Mouse (Mus musculus) lung, postnatal 4 days (tissue): Measurements from ENCODE around the gene Abcb8.
"Not testable (repeated sequence)": the region's sequence is repeated elsewhere in the genome, so short reads cannot be mapped to it uniquely, and the experiment has no call there.

ENCODE experiments used
- DNase-seq, 2 experiments: peaks; one replicate each; pipeline ENCODE4 v3.0.0; 2021

The Abcb8 gene

GRCm38 (mm10) chr5:24369767-24370166, 23.7 kb upstream of the Abcb8 start:
- no peak for DNase-seq

DNA sequence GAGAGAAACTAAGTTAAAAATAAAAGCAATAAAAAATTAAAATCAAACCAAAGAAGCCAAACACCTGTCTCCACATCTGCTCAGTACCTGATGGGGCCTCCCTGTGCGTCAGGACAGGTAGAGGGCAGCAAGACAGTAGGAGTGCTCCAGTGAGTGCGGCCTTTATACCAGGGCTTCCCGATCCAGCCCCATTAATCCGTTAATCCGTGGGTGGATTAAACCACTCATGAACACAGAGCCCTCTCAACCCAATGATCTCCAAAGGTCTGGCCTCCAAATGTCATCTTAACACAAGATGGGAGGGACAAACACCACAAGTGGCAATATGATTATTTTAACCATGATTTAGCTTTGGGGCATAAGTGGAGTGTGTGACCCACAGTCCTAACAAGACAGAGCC, 19.7 kb upstream of the Abcb8 start:
- no peak for DNase-seq

GRCm38 (mm10) chr5:24374216-24374615, 19.2 kb upstream of the Abcb8 start:
- DNase-seq = no peak

DNA sequence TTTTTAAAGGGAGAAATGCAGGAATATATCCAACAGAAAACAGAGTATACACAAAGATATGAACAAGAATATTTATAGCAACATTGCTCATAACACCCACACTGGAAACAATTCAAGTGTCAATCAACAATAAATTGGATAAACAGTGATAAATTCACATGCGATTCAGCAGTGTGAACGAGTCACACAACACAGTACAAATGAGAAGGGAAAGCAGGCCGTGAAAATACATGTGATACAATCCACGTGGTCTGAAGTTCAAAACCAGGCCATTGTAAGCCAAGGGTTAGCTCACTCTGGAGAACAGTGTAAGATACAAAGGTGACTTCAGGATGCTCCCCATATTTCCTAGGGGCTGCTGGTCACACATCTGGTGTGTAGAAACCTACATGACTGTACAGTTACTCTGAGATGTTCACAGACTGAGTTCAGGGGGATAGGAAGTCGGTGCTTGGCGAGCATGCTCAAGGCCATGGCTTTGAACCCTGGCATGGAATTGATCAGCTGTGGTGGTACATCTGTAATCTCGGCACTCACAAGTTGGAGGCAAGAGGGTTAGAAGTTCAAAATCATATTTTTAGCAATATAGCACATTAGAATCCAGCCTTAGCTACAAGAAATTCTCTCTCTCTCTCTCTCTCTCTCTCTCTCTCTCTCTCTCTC, 18.7 kb upstream of the Abcb8 start:
- no peak for DNase-seq

DNA sequence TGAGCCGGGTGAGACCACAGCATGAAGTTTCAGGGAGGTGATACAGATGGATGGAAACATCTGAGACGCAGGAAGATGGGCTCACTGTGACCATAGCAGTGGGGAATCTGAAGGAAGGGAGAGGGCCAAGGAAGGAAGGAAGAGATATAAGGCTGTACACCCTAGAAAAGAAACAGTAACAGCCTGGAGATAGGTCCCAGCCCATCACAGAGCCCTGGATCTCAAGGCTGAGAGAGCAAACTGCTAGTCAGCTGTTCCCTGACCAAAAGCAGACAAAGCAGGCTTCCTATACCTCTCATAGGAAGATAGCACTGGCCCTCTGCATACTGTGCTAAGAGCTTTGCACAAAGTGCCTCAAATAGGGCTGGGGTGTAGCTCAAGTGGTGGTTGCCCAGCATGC, 14.8 kb upstream of the Abcb8 start:
- DNase-seq = no peak

- DNase-seq = no peak
Measured at GRCm38 (mm10) chr5:24379501-24379900, 14.0 kb upstream of the Abcb8 start.

GRCm38 (mm10) chr5:24380499-24380898, 13.0 kb upstream of the Abcb8 start:
- no peak for DNase-seq

- DNase-seq = no peak
Measured at GRCm38 (mm10) chr5:24381486-24381885, 12.0 kb upstream of the Abcb8 start.

DNA sequence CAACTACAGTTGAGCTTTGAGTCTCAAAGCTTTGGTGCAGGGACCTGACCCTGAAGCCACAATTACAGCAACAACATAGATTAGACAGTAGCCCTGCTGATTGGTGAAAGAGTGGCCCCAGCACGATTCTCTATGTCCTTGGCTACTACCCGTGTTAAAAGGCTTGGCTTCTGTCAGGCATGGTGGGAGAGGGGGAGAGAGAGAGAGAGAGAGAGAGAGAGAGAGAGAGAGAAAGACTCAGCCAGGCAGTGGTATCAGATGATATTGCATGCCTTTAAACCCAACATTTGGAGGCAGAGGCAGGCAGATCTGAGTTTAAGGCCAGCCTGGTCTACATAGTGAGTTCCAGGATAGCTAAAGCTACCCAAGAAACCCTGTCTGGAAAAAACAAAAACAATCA, 11.5 kb upstream of the Abcb8 start:
- DNase-seq = no peak

DNA sequence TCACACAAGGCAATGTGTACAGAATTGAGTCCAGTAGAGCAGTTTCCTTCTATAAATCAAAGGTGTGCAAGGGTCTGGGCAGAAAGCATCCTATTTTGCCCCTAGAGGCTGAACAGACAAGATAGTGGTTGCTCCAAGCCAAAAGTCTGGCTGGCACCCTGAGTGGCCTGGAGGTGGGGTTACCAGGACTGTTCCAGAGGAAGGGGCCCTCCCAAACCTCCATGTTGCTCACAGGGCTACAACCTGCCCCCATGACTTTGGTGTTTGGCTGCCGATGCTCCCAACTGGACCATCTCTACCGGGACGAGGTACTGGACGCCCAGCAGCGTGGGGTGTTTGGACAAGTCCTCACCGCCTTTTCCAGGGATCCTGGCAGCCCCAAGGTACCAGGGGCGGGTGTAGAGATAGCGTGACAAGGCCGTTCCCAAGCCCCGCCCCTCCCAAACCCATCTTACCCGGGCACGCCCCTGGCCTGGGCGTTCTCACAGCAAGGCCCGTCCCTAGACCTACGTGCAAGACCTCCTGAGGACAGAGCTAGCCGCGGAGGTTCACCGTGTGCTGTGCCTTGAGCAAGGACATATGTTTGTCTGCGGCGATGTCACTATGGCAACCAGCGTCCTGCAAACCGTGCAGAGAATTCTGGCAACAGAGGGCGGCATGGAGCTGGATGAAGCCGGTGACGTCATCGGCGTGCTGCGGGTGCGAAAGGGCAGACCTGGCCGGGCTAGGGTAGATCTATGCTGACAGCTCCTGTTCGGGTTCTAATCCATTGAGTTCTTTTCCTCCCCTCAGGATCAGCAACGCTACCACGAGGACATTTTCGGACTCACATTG, 10.2 kb upstream of the Abcb8 start:
- DNase-seq = peak; percentile 92 to 94

- DNase-seq = peak; percentile 43 to 59
Measured at GRCm38 (mm10) chr5:24384407-24384806, 9.1 kb upstream of the Abcb8 start.

DNA sequence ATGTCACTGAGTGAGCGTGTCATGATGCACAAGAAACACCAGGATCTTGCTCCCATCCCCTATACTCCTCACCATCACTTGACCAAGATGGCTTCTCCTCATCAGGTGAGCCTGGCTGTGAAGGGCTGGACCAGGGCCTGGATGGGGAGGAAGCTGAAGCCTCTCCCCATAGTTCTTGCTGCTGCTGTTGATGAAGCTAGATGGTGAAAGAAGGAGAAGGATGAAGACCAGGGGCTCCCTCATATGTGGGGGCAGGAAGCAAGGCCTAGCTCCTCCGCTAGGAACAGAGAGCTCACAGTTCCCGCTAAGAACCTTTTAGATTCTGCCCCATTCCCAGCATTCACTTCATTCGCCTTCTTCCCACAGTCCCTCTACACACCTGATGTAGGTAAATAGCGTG, 8.1 kb upstream of the Abcb8 start:
- no peak for DNase-seq

DNA sequence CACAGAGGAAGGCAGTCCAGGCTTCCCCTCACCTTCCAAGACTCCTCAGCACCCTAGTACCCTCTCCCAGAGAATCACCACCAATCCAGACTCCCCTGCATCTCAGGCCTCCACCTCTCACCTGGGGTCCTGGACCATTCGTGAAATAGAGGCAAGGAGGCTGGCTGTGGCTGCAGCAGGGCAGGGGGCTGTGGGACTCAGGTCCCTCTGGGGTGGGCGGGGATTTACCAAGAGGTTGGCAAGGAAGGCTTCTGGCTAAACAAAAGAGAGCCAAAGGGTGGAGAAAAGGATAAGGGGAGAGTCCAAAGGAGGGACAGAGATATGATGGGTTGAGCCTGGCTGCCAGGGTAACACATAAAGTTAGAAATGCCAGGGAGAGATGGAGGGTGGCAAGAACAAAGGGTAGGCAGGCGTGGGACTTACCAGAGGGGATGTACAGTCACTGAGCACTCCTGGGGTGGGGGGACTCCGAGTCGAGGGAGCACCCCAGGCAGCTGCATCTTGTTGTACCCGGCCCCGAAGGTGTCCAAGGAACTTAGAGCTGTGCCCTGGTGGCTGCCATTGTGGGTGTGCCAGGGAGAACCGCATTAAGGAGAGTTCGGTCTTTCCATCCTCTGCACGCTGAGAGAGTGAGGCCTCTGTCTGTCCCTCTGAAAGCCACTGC, 7.4 kb upstream of the Abcb8 start:
- DNase-seq = no peak

GRCm38 (mm10) chr5:24387264-24388241, 5.9 kb upstream of the Abcb8 start:
- DNase-seq = peak; percentile 63 to 70

DNA sequence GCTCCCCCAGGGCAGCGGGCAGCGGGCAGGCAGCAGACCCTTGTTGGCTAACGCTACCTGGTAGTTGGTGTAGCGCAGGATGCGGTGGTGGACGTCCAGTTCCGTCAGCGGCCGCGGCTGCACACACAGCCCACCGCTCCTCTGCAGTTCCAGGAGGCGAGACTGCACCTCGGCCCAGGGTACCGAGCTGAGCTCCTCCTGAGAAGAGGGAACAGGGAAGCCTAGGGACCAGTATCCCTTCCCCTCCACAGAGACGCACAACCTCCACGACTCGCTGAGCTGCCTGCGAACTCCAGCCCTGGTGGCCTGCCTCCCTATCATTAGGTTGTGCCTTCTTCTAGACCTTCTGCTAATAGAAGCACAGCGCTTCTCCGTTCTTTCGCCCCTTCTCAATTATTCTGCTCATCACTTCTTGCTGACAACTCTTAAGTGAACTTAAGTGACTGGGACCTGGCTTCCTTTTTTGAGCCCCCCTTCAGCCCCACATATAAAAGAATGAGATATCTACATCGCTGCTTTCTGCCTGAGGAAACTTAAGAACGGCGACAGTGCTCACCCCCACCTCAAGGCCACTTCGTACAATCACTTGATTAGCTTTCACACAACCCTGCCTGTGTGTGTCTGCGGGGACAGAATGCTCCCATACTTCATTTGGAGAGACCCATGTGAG, 5.1 kb upstream of the Abcb8 start:
- DNase-seq = no peak

GRCm38 (mm10) chr5:24389011-24389657, 4.3 kb upstream of the Abcb8 start:
- DNase-seq = peak; percentile 69 to 74

DNA sequence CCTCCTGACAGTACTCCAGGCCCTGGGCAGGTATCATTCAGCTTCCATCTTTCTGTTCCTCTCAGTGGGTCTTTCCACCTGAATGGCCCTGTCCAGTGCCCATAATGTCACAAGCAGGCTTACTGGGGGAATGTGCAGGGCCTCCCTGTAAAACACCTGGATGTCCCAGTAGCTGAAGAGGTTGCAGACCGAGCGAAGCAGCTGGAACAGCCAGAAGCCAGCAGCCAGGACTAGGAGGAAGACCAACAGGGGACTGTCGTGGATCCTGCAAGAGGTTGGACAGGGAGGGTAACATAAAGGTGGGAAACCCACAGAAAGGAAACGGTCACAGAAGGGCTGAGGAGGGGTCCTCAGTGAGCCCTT, 3.8 kb upstream of the Abcb8 start:
- DNase-seq = no peak

GRCm38 (mm10) chr5:24391864-24392263, 1.6 kb upstream of the Abcb8 start, which contains the start of gene Atg9b:
Gene Atg9b (minus strand): TSS chr5:24392143.
- DNase-seq = no peak

DNA sequence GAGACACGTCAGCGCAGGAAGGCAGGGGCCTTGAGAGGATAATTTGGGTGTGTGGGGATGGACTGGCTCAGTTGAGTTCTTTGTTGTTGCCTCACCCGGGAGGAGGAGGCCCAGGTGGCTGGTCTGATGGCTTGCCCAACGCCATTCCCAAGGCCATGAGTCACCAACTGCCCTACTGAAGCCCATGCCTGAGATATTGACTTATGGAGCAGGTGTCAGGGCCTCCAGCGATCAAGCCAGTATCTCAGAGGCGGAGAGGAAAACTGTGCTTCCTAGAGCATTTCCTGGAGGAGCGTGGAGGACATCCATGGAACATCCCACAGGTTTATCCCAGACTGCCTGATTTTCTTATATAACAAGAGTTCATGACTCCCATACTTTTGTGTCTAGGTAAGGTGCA, 739 bp upstream of the Abcb8 start:
- no peak for DNase-seq

GRCm38 (mm10) chr5:24394165-24394894, 867 bp downstream of the Abcb8 start:
- peak; percentile 95 to 96 for DNase-seq

DNA sequence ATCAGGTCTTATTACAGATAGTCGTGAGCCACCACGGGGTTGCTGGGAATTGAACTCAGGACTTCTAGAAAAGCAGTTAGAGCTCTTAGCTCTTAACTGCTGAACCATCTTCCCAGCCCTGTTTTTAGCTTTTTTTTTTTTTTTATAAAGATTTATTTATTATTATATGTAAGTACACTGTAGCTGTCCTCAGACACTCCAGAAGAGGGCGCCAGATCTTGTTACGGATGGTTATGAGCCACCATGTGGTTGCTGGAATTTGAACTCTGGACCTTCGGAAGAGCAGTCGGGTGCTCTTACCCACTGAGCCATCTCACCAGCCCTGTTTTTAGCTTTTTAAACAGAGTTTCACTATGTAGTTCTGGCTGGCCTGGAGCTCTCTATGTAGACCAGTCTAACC, 2.8 kb downstream of the Abcb8 start:
- DNase-seq = not testable (repeated sequence)
